Mouse (Mus musculus) limb, embryonic 11.5 days (tissue): ENCODE data around the gene Fbll1. TPM values are rescaled to one million over a fixed set of nuclear protein-coding genes. Genes with fewer than 3 reads are reported as not detected.

Experiments used
- ATAC-seq: fragments of 200-750 bp; cut with Nextera tagmentation; 2 replicates; pipeline ENCODE4 v1.8.0; 2017; ENCODE audit warnings: low read depth; ENCODE audit not compliant: insufficient number of reproducible peaks, low FRiP score, low TSS enrichment
- DNase-seq: peaks from one replicate; pipeline ENCODE4 v3.0.0-alpha.2; 2015; ENCODE audit warnings: low spot score
- H3K27ac ChIP-seq: fragments of 300-500 bp; sonication (generic); replicated peaks from 2 replicates; pipeline ENCODE4 v1.5.1; 2014; ENCODE audit warnings: low read depth, mild to moderate bottlenecking, low read length
- H3K27me3 ChIP-seq: fragments of 300-500 bp; sonication (generic); 2 replicates; pipeline ENCODE4 v1.6.1; 2014; ENCODE audit warnings: mild to moderate bottlenecking, low read length, mixed read lengths; ENCODE audit not compliant: control insufficient read depth, insufficient read depth
- H3K36me3 ChIP-seq: fragments of 300-500 bp; sonication (generic); 2 replicates; pipeline ENCODE4 v1.6.1; 2014; ENCODE audit warnings: mild to moderate bottlenecking, low read length, moderate library complexity, mixed read lengths; ENCODE audit not compliant: control insufficient read depth, insufficient read depth
- H3K4me1 ChIP-seq: fragments of 300-500 bp; sonication (generic); 2 replicates; pipeline ENCODE4 v1.6.1; 2014; ENCODE audit warnings: low read length, mixed read lengths; ENCODE audit not compliant: control insufficient read depth, insufficient read depth
- H3K4me2 ChIP-seq: fragments of 300-500 bp; sonication (generic); 2 replicates; pipeline ENCODE4 v1.6.1; 2014; ENCODE audit warnings: low read depth, mild to moderate bottlenecking, moderate library complexity; ENCODE audit not compliant: severe bottlenecking
- H3K4me3 ChIP-seq: fragments of 300-500 bp; sonication (generic); 2 replicates; pipeline ENCODE4 v1.5.1; 2014; ENCODE audit warnings: low read depth, low read length
- H3K9ac ChIP-seq: fragments of 300-500 bp; sonication (generic); 2 replicates; pipeline ENCODE4 v1.6.1; 2014; ENCODE audit warnings: mild to moderate bottlenecking, low read length
- H3K9me3 ChIP-seq: fragments of 300-500 bp; sonication (generic); 2 replicates; pipeline ENCODE4 v1.6.1; 2016; ENCODE audit warnings: low read length; ENCODE audit not compliant: control insufficient read depth
- WGBS: fragments of 180-500 bp; shearing (Covaris S2); extraction: QIAGEN DNeasy Blood & Tissue Kit; methylation state at CpG from one replicate; pipeline ENCODE4 v1.1.7; 2014; 5-methylcytosine and 5-hydroxymethylcytosine counted together
- polyA plus RNA-seq: library from polyadenylated mRNA; unstranded; fragments of >200 nt; fragmentation: Nextera tagmentation; extraction: Ambion mirVana; gene quantifications from 2 replicates; pipeline ENCODE4 v1.2.1, GENCODE M21; 2014

Fbll1 gene
- polyA plus RNA-seq, 1 experiment from 2014 or later: not detected

- no peaks in the 10 kb centered on the region for H3K9me3 ChIP-seq
Observed at GRCm38 (mm10) chr11:35837156-35838126, 38.8 kb upstream of the Fbll1 start.

GRCm38 (mm10) chr11:35834022-35834760 lies 35.5 kb upstream of the Fbll1 start, which contains the start of gene Rars:
Rars (minus strand) TSS chr11:35834506.
- H3K4me3 ChIP-seq: peak within 1 kb of the TSS; percentile 99
- H3K4me2 ChIP-seq: peak within 1 kb of the TSS; percentile 57
- peak; percentile 96 for DNase-seq
- H3K4me1 ChIP-seq: 0 out of 2 replicates have a peak, but pooled peaks cover 4% of the 10 kb centered on the region
- peak within 1 kb of the TSS; percentile 86 for H3K9ac ChIP-seq
- ATAC-seq: peak; percentile 57; the same call in 1 of the 2 replicates
- H3K27ac ChIP-seq: no peak within 1 kb of the TSS
- H3K9me3 ChIP-seq: no peaks in the 10 kb centered on the region
- H3K27me3 ChIP-seq: no peaks in the 10 kb centered on the region
- peaks cover 3% of the 10 kb centered on the region; the same call in 1 of the 2 replicates for H3K36me3 ChIP-seq
- 2% methylated on average over 46 of the region's 46 CpGs for WGBS

More at GRCm38 (mm10) chr11:35837156-35838126, 38.8 kb upstream of the Fbll1 start:
- no peak overlapping the region for H3K27ac ChIP-seq
- 78% methylated on average over 5 of the region's 5 CpGs for WGBS
- 0 out of 2 replicates have a peak, but pooled peaks cover 4% of the 10 kb centered on the region for H3K4me1 ChIP-seq
- H3K4me3 ChIP-seq: no peak overlapping the region
- no peaks in the 10 kb centered on the region; the same call in 1 of the 2 replicates for H3K36me3 ChIP-seq
- no peak for ATAC-seq
- peak overlapping the region; percentile 45 for H3K4me2 ChIP-seq
- no peak overlapping the region for H3K9ac ChIP-seq
- DNase-seq: no peak
- H3K27me3 ChIP-seq: no peaks in the 10 kb centered on the region

GRCm38 (mm10) chr11:35833270-35833669 lies 34.6 kb upstream of the Fbll1 start:
- H3K36me3 ChIP-seq: peaks cover 3% of the 10 kb centered on the region; the same call in 1 of the 2 replicates
- DNase-seq (no peak), ATAC-seq (no peak)
- no peaks in the 10 kb centered on the region for H3K9me3 ChIP-seq
- H3K4me3 ChIP-seq: peak overlapping the region; percentile 99
- WGBS: 86% methylated on average over 6 of the region's 6 CpGs
- H3K27ac ChIP-seq: no peak overlapping the region
- H3K27me3 ChIP-seq: no peaks in the 10 kb centered on the region
- H3K4me1 ChIP-seq: 0 out of 2 replicates have a peak, but pooled peaks cover 4% of the 10 kb centered on the region
- no peak overlapping the region for H3K9ac ChIP-seq
- H3K4me2 ChIP-seq: peak overlapping the region; percentile 57

- peaks cover 5% of the 10 kb centered on the region; the same call in 1 of the 2 replicates for H3K36me3 ChIP-seq
- 0 out of 2 replicates have a peak, but pooled peaks cover 4% of the 10 kb centered on the region for H3K4me1 ChIP-seq
- DNase-seq: no peak
- H3K27ac ChIP-seq: no peak overlapping the region
- 82% methylated on average over 4 of the region's 4 CpGs for WGBS
- H3K9me3 ChIP-seq: no peaks in the 10 kb centered on the region
- ATAC-seq: no peak
- no peaks in the 10 kb centered on the region for H3K27me3 ChIP-seq
- H3K9ac ChIP-seq: no peak overlapping the region
- no peak overlapping the region for H3K4me2 ChIP-seq
- no peak overlapping the region for H3K4me3 ChIP-seq
Observed at GRCm38 (mm10) chr11:35832139-35832538, 33.5 kb upstream of the Fbll1 start.

GRCm38 (mm10) chr11:35827714-35828113 lies 29.0 kb upstream of the Fbll1 start:
- 94% methylated on average over 6 of the region's 6 CpGs for WGBS
- H3K9ac ChIP-seq: no peak overlapping the region
- DNase-seq: no peak
- H3K36me3 ChIP-seq: peaks cover 12% of the 10 kb centered on the region; the same call in 1 of the 2 replicates
- no peak overlapping the region for H3K27ac ChIP-seq
- no peak for ATAC-seq
- no peak overlapping the region for H3K4me2 ChIP-seq
- H3K4me3 ChIP-seq: no peak overlapping the region
- no peaks in the 10 kb centered on the region for H3K4me1 ChIP-seq
- no peaks in the 10 kb centered on the region for H3K9me3 ChIP-seq
- no peaks in the 10 kb centered on the region for H3K27me3 ChIP-seq

GRCm38 (mm10) chr11:35816316-35816715 lies 17.6 kb upstream of the Fbll1 start:
- no peaks in the 10 kb centered on the region for H3K4me1 ChIP-seq
- ATAC-seq (no peak), DNase-seq (no peak)
- no peaks in the 10 kb centered on the region for H3K27me3 ChIP-seq
- WGBS: 91% methylated on average over 12 of the region's 12 CpGs
- H3K9ac ChIP-seq: no peak overlapping the region
- peaks cover 18% of the 10 kb centered on the region for H3K36me3 ChIP-seq
- no peak overlapping the region for H3K27ac ChIP-seq
- H3K9me3 ChIP-seq: no peaks in the 10 kb centered on the region
- no peak overlapping the region for H3K4me2 ChIP-seq
- no peak overlapping the region for H3K4me3 ChIP-seq

GRCm38 (mm10) chr11:35811458-35811857 lies 12.8 kb upstream of the Fbll1 start:
- H3K4me2 ChIP-seq: no peak overlapping the region
- DNase-seq: no peak
- H3K27me3 ChIP-seq: no peaks in the 10 kb centered on the region
- H3K9me3 ChIP-seq: no peaks in the 10 kb centered on the region
- no peak overlapping the region for H3K27ac ChIP-seq
- peaks cover 19% of the 10 kb centered on the region for H3K36me3 ChIP-seq
- no peaks in the 10 kb centered on the region for H3K4me1 ChIP-seq
- 84% methylated on average over 10 of the region's 10 CpGs for WGBS
- no peak overlapping the region for H3K9ac ChIP-seq
- no peak overlapping the region for H3K4me3 ChIP-seq
- no peak for ATAC-seq

- H3K27ac ChIP-seq: no peak overlapping the region
- H3K4me2 ChIP-seq: no peak overlapping the region
- no peak overlapping the region for H3K9ac ChIP-seq
- WGBS: 76% methylated on average over 5 of the region's 5 CpGs
- no peak for DNase-seq
- no peaks in the 10 kb centered on the region for H3K9me3 ChIP-seq
- no peak for ATAC-seq
- H3K36me3 ChIP-seq: no peaks in the 10 kb centered on the region
- H3K4me1 ChIP-seq: peaks cover 5% of the 10 kb centered on the region; the same call in 1 of the 2 replicates
- no peak overlapping the region for H3K4me3 ChIP-seq
- H3K27me3 ChIP-seq: peaks cover 25% of the 10 kb centered on the region
Observed at GRCm38 (mm10) chr11:35801332-35801731, 2.6 kb upstream of the Fbll1 start.
